Mouse (Mus musculus): Measurements from ENCODE around the gene Adipor2. TPM values are rescaled to one million over a fixed set of nuclear protein-coding genes. Genes with fewer than 3 reads are reported as not detected.

The Adipor2 gene
- total RNA-seq, 1 experiment: 59.4 TPM

GRCm38 (mm10) chr6:119451981-119452499, 34.5 kb upstream of the Adipor2 start:
- DNase-seq (ENCODE audit: low read depth, low spot score): peak; percentile 74
- H3K36me3 ChIP-seq (ENCODE audit: control insufficient read depth, insufficient read depth, low read length, poor library complexity, severe bottlenecking): no peaks in the 10 kb centered on the region
- no peak overlapping the region for H3K27ac ChIP-seq (ENCODE audit: insufficient read depth, low read depth, low read length, poor library complexity, severe bottlenecking)
- 0 out of 2 replicates have a peak overlapping the region, but pooled peaks have one; percentile 3 for H3K9ac ChIP-seq (ENCODE audit: insufficient read depth, low read depth, low read length, poor library complexity, severe bottlenecking)
- in situ Hi-C loops (cut with MboI; ENCODE audit: low sequenced_read_pairs in 2 of 2, unreplicated experiment in 2 of 2): no loop called here
- H3K4me1 ChIP-seq (ENCODE audit: control insufficient read depth in 2 of 2, insufficient read depth in 2 of 2, low read length in 2 of 2, poor library complexity in 1 of 2): peaks cover 0 to 23% of the 10 kb centered on the region in 2 experiments; a peak in 3 of 4 replicates
- no peak for TF ChIP-seq HCFC1 (IDR thresholded peaks at IDR 0.05; ENCODE audit: borderline replicate concordance, insufficient read depth, low read length)
- no peak for TF ChIP-seq ZNF384 (IDR thresholded peaks at IDR 0.05; ENCODE audit: low read depth, low read length)
- TF ChIP-seq MAFK (IDR thresholded peaks at IDR 0.05; ENCODE audit: insufficient read depth, low read depth, low read length): no peak
- no peak for TF ChIP-seq ZC3H11A (IDR thresholded peaks at IDR 0.05; ENCODE audit: borderline replicate concordance, low read depth, low read length)
- TF ChIP-seq CHD2 (IDR thresholded peaks at IDR 0.05; ENCODE audit: low read depth, low read length): no peak
- no peaks in the 10 kb centered on the region for H3K9me3 ChIP-seq (ENCODE audit: control insufficient read depth, insufficient read depth, low read depth, low read length)
- H3K4me3 ChIP-seq (ENCODE audit: insufficient read depth in 1 of 2, low read depth in 1 of 2, low read length in 2 of 2, poor library complexity in 1 of 2, severe bottlenecking in 1 of 2): peak overlapping the region; percentile 15 to 35

DNA sequence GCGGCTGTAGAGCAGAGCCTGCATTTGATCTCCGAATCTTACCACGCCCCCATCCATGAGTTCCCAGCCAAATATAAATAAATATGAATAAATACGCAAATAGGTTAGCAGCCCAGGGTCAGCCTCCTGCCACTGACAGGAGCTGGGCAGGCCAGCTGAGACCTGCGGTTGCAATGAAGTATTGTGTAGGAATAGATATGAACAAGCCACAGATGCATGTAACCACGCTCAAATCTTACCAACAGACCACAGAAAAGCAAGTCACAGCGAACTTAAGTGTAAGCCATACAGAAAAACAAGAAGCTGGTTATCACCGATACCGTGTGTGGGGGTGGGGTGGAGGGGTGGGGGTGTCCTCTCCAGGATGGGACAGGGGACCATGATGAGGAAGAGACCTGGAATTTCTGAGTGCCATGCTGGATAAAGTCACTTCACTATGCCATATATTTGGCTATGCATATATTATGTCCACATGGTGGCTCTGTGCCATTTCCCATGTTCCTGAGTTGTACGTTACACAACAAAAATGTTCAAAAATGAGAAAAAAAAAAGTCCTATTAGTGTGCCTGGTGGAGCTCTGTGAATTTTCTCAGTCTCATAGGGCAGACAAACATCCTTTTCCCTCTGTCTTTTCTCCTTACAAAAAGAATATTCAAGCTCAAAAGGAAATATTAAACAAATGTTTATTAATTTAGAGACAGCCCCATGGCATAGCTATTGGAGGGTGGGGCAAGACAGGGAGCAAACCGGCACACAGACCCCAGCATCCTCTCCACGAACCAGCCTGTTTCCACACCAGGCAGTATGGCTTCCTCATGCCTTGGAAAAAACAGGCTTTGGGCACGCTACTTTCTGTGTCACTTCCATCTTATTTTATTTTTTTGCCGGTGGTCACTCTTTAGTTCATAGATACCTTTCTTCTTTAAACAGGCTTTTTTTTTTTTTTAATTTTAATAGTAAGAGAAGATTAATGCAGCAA, 33.8 kb upstream of the Adipor2 start:
- no peaks in the 10 kb centered on the region for H3K9me3 ChIP-seq (ENCODE audit: control insufficient read depth, insufficient read depth, low read depth, low read length)
- DNase-seq (ENCODE audit: low read depth, low spot score): no peak
- no peaks in the 10 kb centered on the region for H3K36me3 ChIP-seq (ENCODE audit: control insufficient read depth, insufficient read depth, low read length, poor library complexity, severe bottlenecking)
- no peak overlapping the region for H3K4me3 ChIP-seq (ENCODE audit: insufficient read depth in 1 of 2, low read depth in 1 of 2, low read length in 2 of 2, poor library complexity in 1 of 2, severe bottlenecking in 1 of 2)
- H3K4me1 ChIP-seq (ENCODE audit: control insufficient read depth in 2 of 2, insufficient read depth in 2 of 2, low read length in 2 of 2, poor library complexity in 1 of 2): peaks cover 0 to 24% of the 10 kb centered on the region in 2 experiments; a peak in 3 of 4 replicates
- no peak overlapping the region for H3K27ac ChIP-seq (ENCODE audit: insufficient read depth, low read depth, low read length, poor library complexity, severe bottlenecking)
- in situ Hi-C loops (cut with MboI; ENCODE audit: low sequenced_read_pairs in 2 of 2, unreplicated experiment in 2 of 2): no loop called here
- TF ChIP-seq HCFC1 (IDR thresholded peaks at IDR 0.05; ENCODE audit: borderline replicate concordance, insufficient read depth, low read length) (no peak), ZNF384 (IDR thresholded peaks at IDR 0.05; ENCODE audit: low read depth, low read length) (no peak), ZC3H11A (IDR thresholded peaks at IDR 0.05; ENCODE audit: borderline replicate concordance, low read depth, low read length) (no peak), MAFK (IDR thresholded peaks at IDR 0.05; ENCODE audit: insufficient read depth, low read depth, low read length) (no peak), CHD2 (IDR thresholded peaks at IDR 0.05; ENCODE audit: low read depth, low read length) (no peak)
- H3K9ac ChIP-seq (ENCODE audit: insufficient read depth, low read depth, low read length, poor library complexity, severe bottlenecking): no peak overlapping the region

GRCm38 (mm10) chr6:119449060-119449499, 31.6 kb upstream of the Adipor2 start:
- Histone ChIP-seq H3K27ac (ENCODE audit: insufficient read depth, low read depth, low read length, poor library complexity, severe bottlenecking) (peak overlapping the region; percentile 51), H3K4me1 (ENCODE audit: control insufficient read depth in 2 of 2, insufficient read depth in 2 of 2, low read length in 2 of 2, poor library complexity in 1 of 2) (peaks cover 0 to 25% of the 10 kb centered on the region in 2 experiments; a peak in 3 of 4 replicates), H3K4me3 (ENCODE audit: insufficient read depth in 1 of 2, low read depth in 1 of 2, low read length in 2 of 2, poor library complexity in 1 of 2, severe bottlenecking in 1 of 2) (peak overlapping the region; percentile 30 to 41), H3K9me3 (ENCODE audit: control insufficient read depth, insufficient read depth, low read depth, low read length) (no peaks in the 10 kb centered on the region), H3K9ac (ENCODE audit: insufficient read depth, low read depth, low read length, poor library complexity, severe bottlenecking) (peak overlapping the region; percentile 43; the same call in 1 of the 2 replicates), H3K36me3 (ENCODE audit: control insufficient read depth, insufficient read depth, low read length, poor library complexity, severe bottlenecking) (no peaks in the 10 kb centered on the region)
- peak; percentile 82 for DNase-seq (ENCODE audit: low read depth, low spot score)
- in situ Hi-C loops (cut with MboI; ENCODE audit: low sequenced_read_pairs in 2 of 2, unreplicated experiment in 2 of 2): no loop called here
- TF ChIP-seq ZC3H11A (IDR thresholded peaks at IDR 0.05; ENCODE audit: borderline replicate concordance, low read depth, low read length): no peak
- TF ChIP-seq CHD2 (IDR thresholded peaks at IDR 0.05; ENCODE audit: low read depth, low read length): no peak
- no peak for TF ChIP-seq ZNF384 (IDR thresholded peaks at IDR 0.05; ENCODE audit: low read depth, low read length)
- no peak for TF ChIP-seq HCFC1 (IDR thresholded peaks at IDR 0.05; ENCODE audit: borderline replicate concordance, insufficient read depth, low read length)
- no peak for TF ChIP-seq MAFK (IDR thresholded peaks at IDR 0.05; ENCODE audit: insufficient read depth, low read depth, low read length)

- in situ Hi-C loops (cut with MboI; ENCODE audit: low sequenced_read_pairs in 2 of 2, unreplicated experiment in 2 of 2): no loop called here
- Histone ChIP-seq H3K4me1 (ENCODE audit: control insufficient read depth in 2 of 2, insufficient read depth in 2 of 2, low read length in 2 of 2, poor library complexity in 1 of 2) (peaks cover 0 to 30% of the 10 kb centered on the region in 2 experiments; a peak in 3 of 4 replicates), H3K36me3 (ENCODE audit: control insufficient read depth, insufficient read depth, low read length, poor library complexity, severe bottlenecking) (no peaks in the 10 kb centered on the region), H3K4me3 (ENCODE audit: insufficient read depth in 1 of 2, low read depth in 1 of 2, low read length in 2 of 2, poor library complexity in 1 of 2, severe bottlenecking in 1 of 2) (peak overlapping the region; percentile 4 to 41), H3K9me3 (ENCODE audit: control insufficient read depth, insufficient read depth, low read depth, low read length) (no peaks in the 10 kb centered on the region), H3K27ac (ENCODE audit: insufficient read depth, low read depth, low read length, poor library complexity, severe bottlenecking) (peak overlapping the region; percentile 51), H3K9ac (ENCODE audit: insufficient read depth, low read depth, low read length, poor library complexity, severe bottlenecking) (peak overlapping the region; percentile 43; the same call in 1 of the 2 replicates)
- TF ChIP-seq MAFK (IDR thresholded peaks at IDR 0.05; ENCODE audit: insufficient read depth, low read depth, low read length) (no peak), ZNF384 (IDR thresholded peaks at IDR 0.05; ENCODE audit: low read depth, low read length) (no peak), ZC3H11A (IDR thresholded peaks at IDR 0.05; ENCODE audit: borderline replicate concordance, low read depth, low read length) (no peak), HCFC1 (IDR thresholded peaks at IDR 0.05; ENCODE audit: borderline replicate concordance, insufficient read depth, low read length) (no peak), CHD2 (IDR thresholded peaks at IDR 0.05; ENCODE audit: low read depth, low read length) (no peak)
- DNase-seq (ENCODE audit: low read depth, low spot score): peak; percentile 56
These were observed 31.0 kb upstream of the Adipor2 start for GRCm38 (mm10) chr6:119448321-119449059.
